Mouse (Mus musculus) heart, embryonic 16.5 days (tissue): Measurements from ENCODE around the gene Hnrnpm. TPM values are rescaled to one million over a fixed set of nuclear protein-coding genes. Genes with fewer than 3 reads are reported as not detected.

Source experiments
- ATAC-seq: fragments of 200-750 bp; cut with Nextera tagmentation; replicated peaks from 2 replicates; pipeline ENCODE4 v1.8.0; 2017; ENCODE audit warnings: moderate number of reproducible peaks; ENCODE audit not compliant: insufficient read depth, low FRiP score; ENCODE audit errors: extremely low read depth
- H3K27ac ChIP-seq: fragments of 300-500 bp; sonication (generic); 2 replicates; pipeline ENCODE4 v1.5.1; 2014; ENCODE audit warnings: mild to moderate bottlenecking, low read length, control low read depth, moderate library complexity
- H3K27me3 ChIP-seq: fragments of 300-500 bp; sonication (generic); 2 replicates; pipeline ENCODE4 v1.6.1; 2014; ENCODE audit warnings: low read length, mixed read lengths; ENCODE audit not compliant: control insufficient read depth, insufficient read depth
- H3K36me3 ChIP-seq: fragments of 300-500 bp; sonication (generic); 2 replicates; pipeline ENCODE4 v1.6.1; 2014; ENCODE audit not compliant: control insufficient read depth, insufficient read depth
- H3K4me1 ChIP-seq: fragments of 300-500 bp; sonication (generic); 2 replicates; pipeline ENCODE4 v1.6.1; 2014; ENCODE audit warnings: low read length, mixed read lengths; ENCODE audit not compliant: control insufficient read depth, insufficient read depth
- H3K4me2 ChIP-seq: fragments of 300-500 bp; sonication (generic); 2 replicates; pipeline ENCODE4 v1.6.1; 2014; ENCODE audit warnings: low read depth, mild to moderate bottlenecking, control low read depth, low read length
- H3K4me3 ChIP-seq: fragments of 300-500 bp; sonication (generic); 2 replicates; pipeline ENCODE4 v1.5.1; 2014; ENCODE audit warnings: mild to moderate bottlenecking, control low read depth, low read length
- H3K9ac ChIP-seq: fragments of 300-500 bp; sonication (generic); 2 replicates; pipeline ENCODE4 v1.6.1; 2014; ENCODE audit warnings: low read length, control low read depth
- H3K9me3 ChIP-seq: fragments of 300-500 bp; sonication (generic); replicated peaks from 2 replicates; pipeline ENCODE4 v1.6.1; 2016; ENCODE audit warnings: low read length; ENCODE audit not compliant: control insufficient read depth
- WGBS: fragments of 180-500 bp; shearing (Covaris S2); extraction: QIAGEN DNeasy Blood & Tissue Kit; methylation state at CpG from one replicate; pipeline ENCODE4 v1.1.7; 2014; 5-methylcytosine and 5-hydroxymethylcytosine counted together
- polyA plus RNA-seq: library from polyadenylated mRNA; unstranded; fragments of >200 nt; fragmentation: Nextera tagmentation; extraction: Ambion mirVana; gene quantifications from 2 replicates; pipeline ENCODE4 v1.2.1, GENCODE M21; 2015

Hnrnpm gene
- polyA plus RNA-seq, 1 experiment from 2014 or later = 225 TPM

DNA sequence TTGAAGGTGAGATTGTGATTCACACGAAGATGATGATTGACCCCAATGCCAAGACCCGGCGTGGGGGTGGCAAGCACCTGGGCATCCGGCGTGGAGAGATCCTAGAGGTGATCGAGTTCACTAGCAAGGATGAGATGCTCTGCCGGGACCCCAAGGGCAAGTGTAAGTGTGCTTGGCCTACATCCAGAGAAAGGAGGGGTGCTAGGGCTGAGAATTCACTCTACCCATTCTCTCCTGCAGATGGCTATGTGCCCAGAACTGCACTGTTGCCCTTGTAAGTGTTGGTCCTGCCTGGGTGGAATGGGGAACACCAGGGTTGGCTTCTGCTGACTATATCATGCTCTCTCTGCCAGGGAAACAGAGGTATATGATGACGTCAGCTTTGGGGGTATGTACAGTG lies 41.6 kb downstream of the Hnrnpm start:
- no peak overlapping the region for H3K4me2 ChIP-seq
- H3K27ac ChIP-seq = no peak overlapping the region
- WGBS = 80% methylated on average over 8 of the region's 8 CpGs
- ATAC-seq = peak; percentile 25; the same call in 1 of the 2 replicates
- H3K27me3 ChIP-seq = no peaks in the 10 kb centered on the region
- H3K9me3 ChIP-seq = no peaks in the 10 kb centered on the region
- H3K4me1 ChIP-seq = 0 out of 2 replicates have a peak, but pooled peaks cover 4% of the 10 kb centered on the region
- peaks cover 57% of the 10 kb centered on the region for H3K36me3 ChIP-seq
- no peak overlapping the region for H3K9ac ChIP-seq
- no peak overlapping the region for H3K4me3 ChIP-seq

DNA sequence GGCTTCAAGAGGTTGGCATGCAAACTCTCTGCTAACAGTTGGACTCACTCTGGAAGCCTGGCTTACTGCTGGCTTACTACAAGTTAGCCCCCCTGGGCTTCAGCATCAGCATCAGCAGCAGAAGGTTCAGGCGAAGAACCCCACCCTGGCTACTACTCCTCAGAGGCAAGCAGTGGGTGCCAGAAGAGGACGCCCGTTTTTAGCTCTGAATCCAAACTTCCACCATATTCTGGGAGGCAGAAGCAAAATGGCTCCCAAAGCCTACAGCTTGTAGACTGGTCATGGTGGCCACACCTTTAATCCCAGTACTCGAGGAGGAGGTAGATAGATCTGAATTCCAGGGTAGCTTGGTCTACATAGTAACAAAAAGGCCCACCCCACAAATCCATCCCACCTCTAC lies 42.6 kb downstream of the Hnrnpm start:
- H3K4me1 ChIP-seq = 0 out of 2 replicates have a peak, but pooled peaks cover 4% of the 10 kb centered on the region
- no peak overlapping the region for H3K4me2 ChIP-seq
- H3K9ac ChIP-seq = no peak overlapping the region
- no peaks in the 10 kb centered on the region for H3K27me3 ChIP-seq
- no peak overlapping the region for H3K27ac ChIP-seq
- ATAC-seq = no peak
- peaks cover 47% of the 10 kb centered on the region for H3K36me3 ChIP-seq
- H3K9me3 ChIP-seq = no peaks in the 10 kb centered on the region
- no peak overlapping the region for H3K4me3 ChIP-seq
- WGBS = 90% methylated on average over 4 of the region's 4 CpGs

DNA sequence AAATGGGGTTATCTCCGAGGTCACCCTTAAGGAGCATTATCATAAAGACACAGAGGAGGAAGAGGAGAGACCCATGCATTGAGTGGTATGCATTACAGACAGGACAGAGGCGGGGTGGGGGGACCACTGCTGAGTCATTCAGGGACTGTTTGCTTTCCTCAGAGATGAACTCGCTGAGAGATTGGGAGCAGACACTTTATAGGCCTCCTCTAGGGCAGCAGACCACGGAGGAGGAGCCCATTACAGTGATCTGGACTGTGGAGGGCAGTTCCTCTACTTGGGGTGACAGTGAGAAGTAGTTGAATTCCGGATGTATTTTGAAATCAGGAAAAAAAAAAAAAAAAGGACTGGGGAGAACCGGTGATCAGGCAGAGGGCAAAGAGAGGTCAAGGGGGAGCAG lies 46.9 kb downstream of the Hnrnpm start:
- no peaks in the 10 kb centered on the region for H3K27me3 ChIP-seq
- 47% methylated on average over 6 of the region's 6 CpGs for WGBS
- H3K4me2 ChIP-seq = no peak overlapping the region
- ATAC-seq = no peak
- H3K4me3 ChIP-seq = no peak overlapping the region
- peaks cover 2% of the 10 kb centered on the region; the same call in 1 of the 2 replicates for H3K4me1 ChIP-seq
- H3K27ac ChIP-seq = no peak overlapping the region
- H3K9ac ChIP-seq = no peak overlapping the region
- H3K9me3 ChIP-seq = no peaks in the 10 kb centered on the region
- H3K36me3 ChIP-seq = peaks cover 8% of the 10 kb centered on the region; the same call in 1 of the 2 replicates

DNA sequence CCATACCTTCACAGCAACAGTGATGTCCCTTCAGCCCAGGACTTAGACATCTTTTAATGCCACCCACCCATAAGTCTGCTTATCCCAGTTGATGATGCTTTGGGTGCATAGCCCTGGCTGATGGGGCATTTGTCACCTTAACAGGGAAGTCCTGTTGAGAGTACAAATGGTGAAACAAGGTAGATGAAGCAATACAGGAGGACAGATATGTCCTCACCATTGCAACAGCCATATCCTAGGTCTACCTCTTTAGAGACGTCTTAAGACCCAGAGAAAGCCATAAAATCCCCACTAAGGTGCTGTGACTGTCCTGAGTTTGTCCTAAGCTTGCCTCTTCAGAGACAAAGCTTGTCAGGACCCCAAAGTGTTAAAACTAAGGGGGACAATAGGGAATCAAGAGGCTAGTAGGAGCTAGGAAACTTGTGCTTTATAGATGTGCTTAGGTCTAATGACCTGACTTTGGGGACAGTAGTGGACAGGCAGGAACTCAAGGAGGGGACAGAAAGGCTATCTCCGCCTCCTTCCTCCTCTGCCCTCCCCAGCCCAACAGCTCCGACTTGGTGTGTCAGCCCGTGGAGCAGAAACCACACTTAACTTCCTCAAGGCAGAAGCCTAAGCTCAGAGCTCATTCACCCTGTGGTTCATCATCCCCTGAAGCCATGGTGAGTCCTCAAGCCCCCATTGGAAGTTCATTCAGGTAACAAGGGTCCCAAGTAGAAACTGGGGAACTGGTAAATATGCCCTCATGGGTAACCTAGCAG lies 49.0 kb downstream of the Hnrnpm start, which contains the start of gene Pram1:
Pram1 (plus strand) TSS at position 541 of the 761 bp plus-strand sequence.
- Histone ChIP-seq H3K27ac (no peak within 1 kb of the TSS), H3K9ac (no peak within 1 kb of the TSS), H3K9me3 (no peaks in the 10 kb centered on the region), H3K4me2 (no peak within 1 kb of the TSS), H3K27me3 (no peaks in the 10 kb centered on the region), H3K4me3 (no peak within 1 kb of the TSS), H3K4me1 (peaks cover 2% of the 10 kb centered on the region; the same call in 1 of the 2 replicates), H3K36me3 (peaks cover 2% of the 10 kb centered on the region; the same call in 1 of the 2 replicates)
- no peak for ATAC-seq
- WGBS = 78% methylated on average over 4 of the region's 4 CpGs

DNA sequence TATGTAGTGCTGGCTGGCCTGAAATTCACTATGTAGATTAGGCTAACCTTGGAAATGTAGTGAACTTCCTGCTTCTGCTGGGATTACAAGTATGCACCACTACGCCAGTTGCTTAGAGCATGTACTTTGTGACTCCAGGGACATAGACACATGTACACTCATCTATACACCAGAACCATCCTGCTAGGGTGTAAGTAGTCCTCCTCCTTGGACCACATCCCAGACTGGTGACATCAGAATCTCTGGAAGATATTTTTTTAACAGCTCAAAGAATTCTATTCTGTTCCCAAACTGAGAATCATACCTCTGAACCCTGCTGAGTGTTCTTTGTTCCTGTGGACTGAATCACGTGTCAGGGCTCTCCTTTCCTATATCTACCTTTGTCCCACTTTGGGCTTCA lies 49.6 kb downstream of the Hnrnpm start:
- Histone ChIP-seq H3K9ac (no peak overlapping the region), H3K4me2 (no peak overlapping the region), H3K9me3 (no peaks in the 10 kb centered on the region), H3K27ac (no peak overlapping the region), H3K4me3 (no peak overlapping the region), H3K4me1 (peaks cover 2% of the 10 kb centered on the region; the same call in 1 of the 2 replicates), H3K36me3 (0 out of 2 replicates have a peak, but pooled peaks cover 4% of the 10 kb centered on the region), H3K27me3 (no peaks in the 10 kb centered on the region)
- no peak for ATAC-seq
- WGBS = 69% methylated on average over 2 of the region's 2 CpGs

DNA sequence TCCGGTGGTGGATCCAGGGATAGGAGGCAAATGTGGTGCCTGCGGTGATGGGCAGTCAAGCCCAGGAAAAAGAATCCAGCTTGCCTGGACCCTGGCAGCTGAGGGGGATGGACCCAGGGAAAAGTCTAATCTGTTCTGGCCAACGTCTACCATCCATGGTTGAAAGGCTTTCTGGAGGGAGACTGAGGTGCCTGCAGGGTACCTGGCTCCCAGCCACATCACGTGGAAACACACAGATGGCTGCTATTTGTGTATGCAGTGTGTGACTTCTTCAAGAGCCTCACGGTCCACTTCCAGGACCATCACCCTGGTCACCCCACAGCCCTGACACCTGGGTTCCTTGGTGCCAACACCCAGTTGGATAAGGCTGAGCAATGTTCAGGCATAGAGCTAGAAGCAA lies 54.9 kb downstream of the Hnrnpm start:
- 73% methylated on average over 5 of the region's 5 CpGs for WGBS
- Histone ChIP-seq H3K27me3 (no peaks in the 10 kb centered on the region), H3K4me2 (no peak overlapping the region), H3K9me3 (no peaks in the 10 kb centered on the region), H3K36me3 (peaks cover 14% of the 10 kb centered on the region; the same call in 1 of the 2 replicates), H3K4me1 (peaks cover 14% of the 10 kb centered on the region), H3K9ac (no peak overlapping the region), H3K27ac (no peak overlapping the region), H3K4me3 (no peak overlapping the region)
- ATAC-seq = no peak

DNA sequence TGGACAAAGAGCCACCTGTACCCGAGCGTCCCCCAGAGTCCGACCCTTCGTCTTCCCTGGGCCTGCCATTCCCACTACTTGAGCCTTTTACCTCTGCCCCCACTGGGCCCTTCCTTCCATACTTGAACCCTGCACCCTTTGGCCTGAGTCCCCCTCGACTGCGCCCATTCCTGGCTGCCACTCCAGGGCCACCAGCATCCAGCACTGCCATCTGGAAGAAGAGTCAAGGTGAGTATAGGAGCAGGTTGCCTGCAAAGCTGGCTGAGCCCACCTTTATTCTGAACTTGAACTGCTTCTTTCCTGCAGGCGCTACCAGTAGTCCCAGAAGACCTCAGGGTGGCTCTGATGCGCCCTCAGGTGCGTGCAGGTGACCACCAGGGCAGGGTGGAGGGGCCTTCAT lies 55.4 kb downstream of the Hnrnpm start:
- no peaks in the 10 kb centered on the region for H3K9me3 ChIP-seq
- peaks cover 14% of the 10 kb centered on the region for H3K4me1 ChIP-seq
- peaks cover 14% of the 10 kb centered on the region; the same call in 1 of the 2 replicates for H3K36me3 ChIP-seq
- H3K4me2 ChIP-seq = no peak overlapping the region
- H3K4me3 ChIP-seq = no peak overlapping the region
- 95% methylated on average over 9 of the region's 9 CpGs for WGBS
- H3K27ac ChIP-seq = no peak overlapping the region
- H3K27me3 ChIP-seq = no peaks in the 10 kb centered on the region
- no peak overlapping the region for H3K9ac ChIP-seq
- ATAC-seq = no peak

DNA sequence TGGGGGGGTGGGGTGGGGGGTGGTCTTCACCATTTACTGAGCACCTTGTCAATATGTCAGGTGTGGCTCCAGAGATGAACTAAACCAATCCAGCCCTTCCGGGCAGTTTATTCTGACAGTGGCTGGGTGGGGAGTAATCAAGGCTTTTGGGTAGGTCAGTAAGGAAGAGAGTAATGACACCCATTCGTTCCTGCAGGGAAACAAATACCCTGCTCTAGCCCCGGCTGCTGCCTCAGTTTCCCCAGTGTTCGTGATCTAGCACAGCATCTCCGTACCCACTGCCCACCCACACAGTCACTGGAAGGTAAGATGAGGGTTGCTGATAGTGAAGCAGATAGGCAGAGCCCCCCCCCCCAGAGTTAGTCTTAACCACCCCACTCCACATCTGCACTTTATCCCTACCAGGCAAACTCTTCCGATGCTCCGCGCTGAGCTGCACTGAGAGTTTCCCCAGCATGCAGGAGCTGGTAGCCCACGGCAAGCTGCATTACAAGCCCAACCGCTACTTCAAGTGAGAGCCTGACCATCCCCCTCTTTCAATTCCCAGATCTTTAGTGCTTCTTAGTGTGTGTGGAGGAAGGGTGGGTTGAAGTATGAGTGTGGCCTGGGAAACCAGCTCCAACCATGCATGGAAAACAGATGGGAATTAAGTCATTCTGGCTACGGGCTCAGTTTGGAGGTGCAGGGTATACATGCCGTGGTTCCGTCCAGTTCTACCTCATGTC lies 56.3 kb downstream of the Hnrnpm start:
- Histone ChIP-seq H3K4me1 (peaks cover 14% of the 10 kb centered on the region), H3K27ac (no peak overlapping the region), H3K27me3 (no peaks in the 10 kb centered on the region), H3K9me3 (no peaks in the 10 kb centered on the region), H3K4me3 (peak overlapping the region; percentile 71), H3K36me3 (peaks cover 14% of the 10 kb centered on the region; the same call in 1 of the 2 replicates), H3K9ac (no peak overlapping the region), H3K4me2 (peak overlapping the region; percentile 81)
- WGBS = 79% methylated on average over 13 of the region's 13 CpGs
- ATAC-seq = no peak
